Comparison of ENCODE assay signal across 15 mouse cellular contexts in genomic region chr5:121249693-121250092, GRCm38 (mm10).
"Had no signal": no experiment of that assay in that cellular context is flagged by ENCODE, and none has a peak within 500 bp of the region (broad histone marks: within the 10 kb centered on the region; RNA-seq: fewer than 3 reads in every experiment).

No protein-coding gene starts in this region.

- H3K9me3 ChIP-seq: kidney, embryonic 15.5 days; limb, embryonic 13.5 days; megakaryocyte, embryonic 14.5 days; midbrain, embryonic 15.5 days; neural tube, embryonic 13.5 days had no signal

- H3K27ac ChIP-seq: kidney, embryonic 15.5 days; left cerebral cortex, adult 2 months; limb, embryonic 13.5 days; midbrain, embryonic 15.5 days; neural tube, embryonic 13.5 days had no signal

- H3K4me1 ChIP-seq: limb, embryonic 13.5 days; neural tube, embryonic 13.5 days had no signal

- ATAC-seq: midbrain, embryonic 15.5 days had no signal

- DNase-seq: kidney, adult 18-20 months; kidney, postnatal 14 days; lung, adult 18-20 months; retina, postnatal 1 day; right cerebral cortex, postnatal 4 days; spleen, adult 18-20 months; thymus, adult 18-20 months; thymus, postnatal 25 days had no signal

- H3K9ac ChIP-seq: kidney, embryonic 15.5 days; limb, embryonic 13.5 days; midbrain, embryonic 15.5 days; neural tube, embryonic 13.5 days had no signal

- H3K4me3 ChIP-seq: kidney, embryonic 15.5 days; left cerebral cortex, adult 2 months; limb, embryonic 13.5 days; midbrain, embryonic 15.5 days; neural tube, embryonic 13.5 days had no signal

- H3K27me3 ChIP-seq: kidney, embryonic 15.5 days; limb, embryonic 13.5 days; megakaryocyte, embryonic 14.5 days; midbrain, embryonic 15.5 days; neural tube, embryonic 13.5 days had no signal

- H3K4me2 ChIP-seq: kidney, embryonic 15.5 days; limb, embryonic 13.5 days; midbrain, embryonic 11.5 days; midbrain, embryonic 15.5 days; neural tube, embryonic 13.5 days had no signal
